Mouse (Mus musculus): ENCODE measurements around the gene Nemp1. TPM values are rescaled to one million over a fixed set of nuclear protein-coding genes. Genes with fewer than 3 reads are reported as not detected.
A peak's percentile ranks its signal among the peaks of the same experiment; 100 is the strongest.

Gene Nemp1
- polyA plus RNA-seq, 1 experiment from 2014 or later, result 11.8 TPM

GRCm38 (mm10) chr10:127621191-127622056 lies 45.3 kb upstream of the Nemp1 start:
- Histone ChIP-seq H3K27ac (replicated peaks in 1 of 2; ENCODE audit: control insufficient read depth in 1 of 2, insufficient read depth in 1 of 2, low read depth in 2 of 2, low read length in 2 of 2) (peak overlapping the region; percentile 96 to 97), H3K27me3 (ENCODE audit: control insufficient read depth, insufficient read depth, low read length) (peaks cover 2% of the 10 kb centered on the region; the same call in 1 of the 2 replicates), H3K4me2 (ENCODE audit: low read length) (peak overlapping the region; percentile 98), H3K36me3 (ENCODE audit: control insufficient read depth, insufficient read depth, low read length) (no peaks in the 10 kb centered on the region), H3K4me1 (ENCODE audit: control insufficient read depth in 2 of 2, insufficient read depth in 2 of 2, low read length in 2 of 2) (peaks cover 17 to 32% of the 10 kb centered on the region in 2 experiments), H3K9ac (ENCODE audit: low read length) (peak overlapping the region; percentile 84), H3K9me3 (ENCODE audit: control insufficient read depth, low read length) (peaks cover 9% of the 10 kb centered on the region), H3K4me3 (ENCODE audit: control insufficient read depth in 1 of 2, insufficient read depth in 1 of 2, low read depth in 1 of 2, low read length in 2 of 2) (peak overlapping the region; percentile 72 to 73)
- under 1% methylated on average over 32 of the region's 39 CpGs for WGBS
- peak; percentile 87 for ATAC-seq (ENCODE audit: insufficient number of reproducible peaks, insufficient read depth, low FRiP score, low read depth)

GRCm38 (mm10) chr10:127622057-127622392 lies 44.7 kb upstream of the Nemp1 start:
- peak overlapping the region; percentile 72 to 73 for H3K4me3 ChIP-seq (ENCODE audit: control insufficient read depth in 1 of 2, insufficient read depth in 1 of 2, low read depth in 1 of 2, low read length in 2 of 2)
- ATAC-seq (ENCODE audit: insufficient number of reproducible peaks, insufficient read depth, low FRiP score, low read depth), result 0 out of 2 replicates have a peak, but pooled peaks have one; percentile 18
- H3K4me1 ChIP-seq (ENCODE audit: control insufficient read depth in 2 of 2, insufficient read depth in 2 of 2, low read length in 2 of 2), result peaks cover 16 to 30% of the 10 kb centered on the region in 2 experiments
- no peaks in the 10 kb centered on the region for H3K36me3 ChIP-seq (ENCODE audit: control insufficient read depth, insufficient read depth, low read length)
- peak overlapping the region; percentile 84 for H3K9ac ChIP-seq (ENCODE audit: low read length)
- peaks cover 2% of the 10 kb centered on the region; the same call in 1 of the 2 replicates for H3K27me3 ChIP-seq (ENCODE audit: control insufficient read depth, insufficient read depth, low read length)
- H3K9me3 ChIP-seq (ENCODE audit: control insufficient read depth, low read length), result peaks cover 14% of the 10 kb centered on the region
- H3K27ac ChIP-seq (replicated peaks in 1 of 2; ENCODE audit: control insufficient read depth in 1 of 2, insufficient read depth in 1 of 2, low read depth in 2 of 2, low read length in 2 of 2), result peak overlapping the region; percentile 96 to 97
- H3K4me2 ChIP-seq (ENCODE audit: low read length), result peak overlapping the region; percentile 98
- WGBS, result under 1% methylated on average over 13 of the region's 13 CpGs

DNA sequence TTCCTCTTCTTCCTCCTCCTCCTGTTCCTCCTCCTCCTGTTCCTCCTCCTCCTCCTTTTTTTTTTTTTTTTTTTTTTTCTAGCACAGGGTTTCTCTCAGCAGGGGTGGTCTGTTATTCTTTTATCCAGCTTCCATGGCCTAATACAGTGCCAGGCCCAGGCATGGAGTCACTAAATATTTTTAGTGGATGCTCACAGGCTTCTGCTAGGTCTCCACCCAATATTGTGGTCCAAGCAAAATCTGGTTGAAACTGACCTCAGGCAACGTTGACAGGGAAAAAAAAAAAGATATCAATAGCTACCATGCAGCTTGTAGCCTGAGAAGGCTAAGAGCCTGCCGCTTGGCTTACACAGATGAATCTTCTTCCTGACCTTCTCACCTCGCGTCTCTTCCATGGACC lies 44.0 kb upstream of the Nemp1 start:
- WGBS, result 68% methylated on average over 4 of the region's 4 CpGs
- H3K4me1 ChIP-seq (ENCODE audit: control insufficient read depth in 2 of 2, insufficient read depth in 2 of 2, low read length in 2 of 2), result peaks cover 10 to 23% of the 10 kb centered on the region in 2 experiments; a peak in 3 of 4 replicates
- no peak overlapping the region for H3K4me3 ChIP-seq (ENCODE audit: control insufficient read depth in 1 of 2, insufficient read depth in 1 of 2, low read depth in 1 of 2, low read length in 2 of 2)
- ATAC-seq (ENCODE audit: insufficient number of reproducible peaks, insufficient read depth, low FRiP score, low read depth), result no peak
- H3K27ac ChIP-seq (replicated peaks in 1 of 2; ENCODE audit: control insufficient read depth in 1 of 2, insufficient read depth in 1 of 2, low read depth in 2 of 2, low read length in 2 of 2), result peak overlapping the region in 1 of 2 experiments; percentile 97; a peak in 1 of 4 replicates
- H3K9me3 ChIP-seq (ENCODE audit: control insufficient read depth, low read length), result peaks cover 14% of the 10 kb centered on the region
- H3K36me3 ChIP-seq (ENCODE audit: control insufficient read depth, insufficient read depth, low read length), result no peaks in the 10 kb centered on the region
- no peak overlapping the region; the same call in 1 of the 2 replicates for H3K4me2 ChIP-seq (ENCODE audit: low read length)
- no peak overlapping the region for H3K9ac ChIP-seq (ENCODE audit: low read length)
- peaks cover 2% of the 10 kb centered on the region; the same call in 1 of the 2 replicates for H3K27me3 ChIP-seq (ENCODE audit: control insufficient read depth, insufficient read depth, low read length)

GRCm38 (mm10) chr10:127623439-127624216 lies 43.1 kb upstream of the Nemp1 start:
- Histone ChIP-seq H3K36me3 (ENCODE audit: control insufficient read depth, insufficient read depth, low read length) (no peaks in the 10 kb centered on the region), H3K4me1 (ENCODE audit: control insufficient read depth in 2 of 2, insufficient read depth in 2 of 2, low read length in 2 of 2) (peaks cover 7 to 15% of the 10 kb centered on the region in 2 experiments; a peak in 3 of 4 replicates), H3K9me3 (ENCODE audit: control insufficient read depth, low read length) (peaks cover 14% of the 10 kb centered on the region), H3K9ac (ENCODE audit: low read length) (no peak overlapping the region), H3K4me2 (ENCODE audit: low read length) (no peak overlapping the region), H3K4me3 (ENCODE audit: control insufficient read depth in 1 of 2, insufficient read depth in 1 of 2, low read depth in 1 of 2, low read length in 2 of 2) (no peak overlapping the region), H3K27me3 (ENCODE audit: control insufficient read depth, insufficient read depth, low read length) (peaks cover 2% of the 10 kb centered on the region; the same call in 1 of the 2 replicates), H3K27ac (replicated peaks in 1 of 2; ENCODE audit: control insufficient read depth in 1 of 2, insufficient read depth in 1 of 2, low read depth in 2 of 2, low read length in 2 of 2) (no peak overlapping the region)
- no peak for ATAC-seq (ENCODE audit: insufficient number of reproducible peaks, insufficient read depth, low FRiP score, low read depth)
- 93% methylated on average over 6 of the region's 6 CpGs for WGBS

- 83% methylated on average over 3 of the region's 3 CpGs for WGBS
- no peak overlapping the region for H3K27ac ChIP-seq (replicated peaks in 1 of 2; ENCODE audit: control insufficient read depth in 1 of 2, insufficient read depth in 1 of 2, low read depth in 2 of 2, low read length in 2 of 2)
- no peak for ATAC-seq (ENCODE audit: insufficient number of reproducible peaks, insufficient read depth, low FRiP score, low read depth)
- H3K27me3 ChIP-seq (ENCODE audit: control insufficient read depth, insufficient read depth, low read length), result no peaks in the 10 kb centered on the region
- H3K4me1 ChIP-seq (ENCODE audit: control insufficient read depth in 2 of 2, insufficient read depth in 2 of 2, low read length in 2 of 2), result 0 out of 4 replicates have a peak, but pooled peaks cover 3% of the 10 kb centered on the region in 2 experiments
- no peak overlapping the region for H3K9ac ChIP-seq (ENCODE audit: low read length)
- no peak overlapping the region for H3K4me2 ChIP-seq (ENCODE audit: low read length)
- H3K36me3 ChIP-seq (ENCODE audit: control insufficient read depth, insufficient read depth, low read length), result no peaks in the 10 kb centered on the region
- no peak overlapping the region for H3K4me3 ChIP-seq (ENCODE audit: control insufficient read depth in 1 of 2, insufficient read depth in 1 of 2, low read depth in 1 of 2, low read length in 2 of 2)
- H3K9me3 ChIP-seq (ENCODE audit: control insufficient read depth, low read length), result peaks cover 14% of the 10 kb centered on the region
Measured at GRCm38 (mm10) chr10:127626433-127626832, 40.3 kb upstream of the Nemp1 start.

DNA sequence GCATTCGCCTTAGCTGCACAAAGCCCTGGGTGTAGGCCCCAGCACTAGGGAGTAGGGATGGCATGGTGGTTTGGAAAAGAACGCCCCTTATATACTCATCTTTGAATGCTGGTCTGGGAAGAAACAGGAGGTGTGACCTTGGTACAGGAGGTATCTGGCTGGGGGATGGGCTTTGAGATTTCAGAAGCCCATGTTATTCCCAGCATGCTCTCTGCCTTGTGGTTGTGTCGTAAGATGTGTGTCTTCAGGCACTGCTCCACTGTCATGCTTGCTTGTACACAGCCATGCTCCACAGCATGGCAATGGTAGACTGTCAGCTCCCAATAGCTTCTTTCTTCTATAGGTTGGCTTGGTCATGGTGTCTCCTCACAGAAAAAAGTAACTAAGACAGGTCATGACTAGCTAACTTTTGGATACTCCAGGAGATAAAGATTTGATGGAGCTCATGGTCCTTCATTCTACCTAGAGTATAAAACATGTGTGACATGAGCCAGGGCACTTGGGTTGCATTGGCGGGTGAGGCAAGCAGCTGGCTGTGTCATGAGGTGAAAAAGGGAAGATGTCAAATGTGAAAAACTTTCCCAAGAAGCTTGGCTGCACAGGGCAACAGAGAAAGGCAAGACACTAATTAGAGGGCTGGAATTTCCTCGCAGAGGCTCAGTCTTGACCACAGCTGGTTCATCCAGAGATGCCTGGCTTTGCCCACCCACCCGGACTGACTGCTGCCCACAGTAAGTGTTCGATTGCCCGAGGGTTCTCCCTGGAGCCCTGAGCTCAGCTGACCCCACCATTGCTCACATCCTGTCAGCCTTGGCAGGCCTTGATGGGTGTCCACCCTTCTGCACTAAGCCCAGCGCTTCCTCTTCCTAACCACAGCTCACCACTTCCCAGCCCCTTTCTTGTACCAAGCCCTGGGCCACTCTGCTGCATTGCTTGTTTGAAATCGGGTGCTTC lies 35.2 kb upstream of the Nemp1 start:
- H3K4me3 ChIP-seq (ENCODE audit: control insufficient read depth in 1 of 2, insufficient read depth in 1 of 2, low read depth in 1 of 2, low read length in 2 of 2), result no peak overlapping the region
- H3K9ac ChIP-seq (ENCODE audit: low read length), result no peak overlapping the region
- H3K9me3 ChIP-seq (ENCODE audit: control insufficient read depth, low read length), result peaks cover 4% of the 10 kb centered on the region
- ATAC-seq (ENCODE audit: insufficient number of reproducible peaks, insufficient read depth, low FRiP score, low read depth), result no peak
- no peaks in the 10 kb centered on the region for H3K27me3 ChIP-seq (ENCODE audit: control insufficient read depth, insufficient read depth, low read length)
- no peaks in the 10 kb centered on the region for H3K36me3 ChIP-seq (ENCODE audit: control insufficient read depth, insufficient read depth, low read length)
- H3K4me2 ChIP-seq (ENCODE audit: low read length), result no peak overlapping the region
- H3K27ac ChIP-seq (replicated peaks in 1 of 2; ENCODE audit: control insufficient read depth in 1 of 2, insufficient read depth in 1 of 2, low read depth in 2 of 2, low read length in 2 of 2), result no peak overlapping the region
- H3K4me1 ChIP-seq (ENCODE audit: control insufficient read depth in 2 of 2, insufficient read depth in 2 of 2, low read length in 2 of 2), result no peaks in the 10 kb centered on the region
- WGBS, result 77% methylated on average over 10 of the region's 10 CpGs

Measured in heart, embryonic 14.5 days (tissue).